Mouse (Mus musculus) spleen, adult 2 months (tissue): ENCODE data around the gene Npr3.

ENCODE experiments used
- CTCF ChIP-seq: fragments of 200-500 bp; IDR thresholded peaks from 2 replicates; pipeline ENCODE4 v1.5.1; 2011; ENCODE audit warnings: mild to moderate bottlenecking, inconsistent platforms; ENCODE audit not compliant: insufficient read depth, insufficient read length, insufficient replicate concordance; ENCODE audit errors: extremely low read depth
- POLR2A ChIP-seq: fragments of 200-500 bp; IDR thresholded peaks from 2 replicates; pipeline ENCODE4 v1.6.1; 2011; ENCODE audit warnings: low read depth, low read length, inconsistent platforms

DNA sequence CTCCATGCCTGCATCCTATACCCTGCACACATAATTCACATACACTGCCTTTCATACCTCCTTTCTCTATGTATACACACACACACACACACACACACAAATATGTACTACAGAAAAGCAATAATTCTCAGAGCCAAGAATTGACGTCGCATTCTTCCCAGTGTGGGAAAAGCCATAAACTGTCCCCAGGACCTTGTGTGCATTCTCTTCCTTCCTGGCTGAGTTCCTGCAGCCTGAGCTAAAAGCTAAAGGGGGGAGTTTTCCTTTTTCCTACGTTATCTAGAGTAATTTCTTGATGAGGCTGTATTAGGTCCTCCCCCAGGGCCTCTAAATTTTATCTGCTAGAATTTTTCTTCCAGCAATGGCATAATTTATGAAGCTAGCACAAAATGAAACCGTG, 103.5 kb downstream of the Npr3 start:
- TF ChIP-seq CTCF, result no peak
- TF ChIP-seq POLR2A, result no peak
